Mouse (Mus musculus) forebrain, embryonic 11.5 days (tissue): ENCODE results near the gene 4921507P07Rik. TPM values are rescaled to one million over a fixed set of nuclear protein-coding genes. Genes with fewer than 3 reads are reported as not detected.

Source experiments
- ATAC-seq: fragments of 200-750 bp; cut with Nextera tagmentation; replicated peaks from 2 replicates; pipeline ENCODE4 v1.8.0; 2017; ENCODE audit warnings: moderate TSS enrichment; ENCODE audit not compliant: low FRiP score
- DNase-seq: peaks from one replicate; pipeline ENCODE4 v3.0.0-alpha.2; 2017; ENCODE audit warnings: low spot score
- H3K27ac ChIP-seq: fragments of 300-500 bp; sonication (generic); 2 replicates; pipeline ENCODE4 v1.5.1; 2014; ENCODE audit warnings: low read depth, low read length
- H3K27me3 ChIP-seq: fragments of 300-500 bp; sonication (generic); 2 replicates; pipeline ENCODE4 v1.6.1; 2014; ENCODE audit warnings: mild to moderate bottlenecking, low read length, mixed read lengths; ENCODE audit not compliant: control insufficient read depth, insufficient read depth
- H3K36me3 ChIP-seq: fragments of 300-500 bp; sonication (generic); 2 replicates; pipeline ENCODE4 v1.6.1; 2014; ENCODE audit warnings: mild to moderate bottlenecking, low read length, moderate library complexity, mixed read lengths; ENCODE audit not compliant: control insufficient read depth, insufficient read depth
- H3K4me1 ChIP-seq: fragments of 300-500 bp; sonication (generic); replicated peaks from 2 replicates; pipeline ENCODE4 v1.6.1; 2014; ENCODE audit warnings: low read length, mixed read lengths; ENCODE audit not compliant: control insufficient read depth, insufficient read depth
- H3K4me2 ChIP-seq: fragments of 300-500 bp; sonication (generic); 2 replicates; pipeline ENCODE4 v1.6.1; 2014; ENCODE audit warnings: low read depth, mild to moderate bottlenecking, low read length, moderate library complexity, mixed read lengths; ENCODE audit not compliant: severe bottlenecking
- H3K4me3 ChIP-seq: fragments of 300-500 bp; sonication (generic); 2 replicates; pipeline ENCODE4 v1.5.1; 2014; ENCODE audit warnings: low read depth, low read length
- H3K9ac ChIP-seq: fragments of 300-500 bp; sonication (generic); 2 replicates; pipeline ENCODE4 v1.6.1; 2014; ENCODE audit warnings: low read length
- H3K9me3 ChIP-seq: fragments of 300-500 bp; sonication (generic); 2 replicates; pipeline ENCODE4 v1.6.1; 2016; ENCODE audit warnings: low read length, mixed read lengths; ENCODE audit not compliant: control insufficient read depth
- WGBS: fragments of 180-500 bp; shearing (Covaris S2); extraction: QIAGEN DNeasy Blood & Tissue Kit; methylation state at CpG from one replicate; pipeline ENCODE4 v1.1.7; 2014; 5-methylcytosine and 5-hydroxymethylcytosine counted together
- microRNA-seq: library from miRNA; unstranded; fragments of <30 nt; microRNA quantifications from one replicate; pipeline ENCODE4, GENCODE M21; 2016; ENCODE audit not compliant: insufficient number of aligned reads
- polyA plus RNA-seq: library from polyadenylated mRNA; unstranded; fragments of >200 nt; fragmentation: Nextera tagmentation; extraction: Ambion mirVana; gene quantifications from 2 replicates; pipeline ENCODE4 v1.2.1, GENCODE M21; 2014

4921507P07Rik gene
- polyA plus RNA-seq, 1 experiment from 2014 or later = 0.60 TPM

- H3K4me2 ChIP-seq = no peak overlapping the region
- no peak for DNase-seq
- WGBS = 82% methylated on average over 3 of the region's 3 CpGs
Observed at GRCm38 (mm10) chr6:50531003-50531402, 65.4 kb downstream of the 4921507P07Rik start.

GRCm38 (mm10) chr6:50529194-50529593 lies 67.2 kb downstream of the 4921507P07Rik start:
- Histone ChIP-seq H3K27me3 (no peaks in the 10 kb centered on the region), H3K36me3 (no peaks in the 10 kb centered on the region), H3K9ac (no peak overlapping the region), H3K4me2 (no peak overlapping the region), H3K27ac (no peak overlapping the region), H3K4me1 (no peaks in the 10 kb centered on the region), H3K4me3 (no peak overlapping the region), H3K9me3 (no peaks in the 10 kb centered on the region)
- ATAC-seq = no peak
- DNase-seq = no peak
- 92% methylated on average over 11 of the region's 11 CpGs for WGBS

More at GRCm38 (mm10) chr6:50531003-50531402, 65.4 kb downstream of the 4921507P07Rik start:
- Histone ChIP-seq H3K27me3 (no peaks in the 10 kb centered on the region), H3K9me3 (no peaks in the 10 kb centered on the region), H3K27ac (no peak overlapping the region), H3K36me3 (no peaks in the 10 kb centered on the region), H3K4me1 (no peaks in the 10 kb centered on the region), H3K9ac (no peak overlapping the region), H3K4me3 (no peak overlapping the region)
- ATAC-seq = no peak

GRCm38 (mm10) chr6:50527416-50527815 lies 69.0 kb downstream of the 4921507P07Rik start:
- Histone ChIP-seq H3K9me3 (no peaks in the 10 kb centered on the region), H3K4me2 (no peak overlapping the region), H3K4me3 (no peak overlapping the region), H3K27me3 (no peaks in the 10 kb centered on the region), H3K9ac (no peak overlapping the region), H3K4me1 (no peaks in the 10 kb centered on the region), H3K27ac (no peak overlapping the region), H3K36me3 (no peaks in the 10 kb centered on the region)
- DNase-seq = no peak
- 71% methylated on average over 9 of the region's 9 CpGs for WGBS
- no peak for ATAC-seq

GRCm38 (mm10) chr6:50526597-50527024 lies 69.8 kb downstream of the 4921507P07Rik start:
- no peaks in the 10 kb centered on the region for H3K9me3 ChIP-seq
- ATAC-seq (no peak), DNase-seq (peak; percentile 69)
- no peak overlapping the region for H3K27ac ChIP-seq
- H3K9ac ChIP-seq = no peak overlapping the region
- no peaks in the 10 kb centered on the region for H3K4me1 ChIP-seq
- H3K27me3 ChIP-seq = no peaks in the 10 kb centered on the region
- H3K36me3 ChIP-seq = no peaks in the 10 kb centered on the region
- H3K4me3 ChIP-seq = no peak overlapping the region
- 35% methylated on average over 7 of the region's 7 CpGs for WGBS
- H3K4me2 ChIP-seq = no peak overlapping the region

- Histone ChIP-seq H3K4me1 (no peaks in the 10 kb centered on the region), H3K27ac (no peak overlapping the region), H3K27me3 (no peaks in the 10 kb centered on the region), H3K4me3 (no peak overlapping the region), H3K36me3 (no peaks in the 10 kb centered on the region), H3K9ac (no peak overlapping the region), H3K4me2 (no peak overlapping the region), H3K9me3 (no peaks in the 10 kb centered on the region)
- 67% methylated on average over 8 of the region's 8 CpGs for WGBS
- ATAC-seq (no peak), DNase-seq (no peak)
Observed at GRCm38 (mm10) chr6:50525846-50526245, 70.6 kb downstream of the 4921507P07Rik start.

- Histone ChIP-seq H3K4me3 (no peak overlapping the region), H3K9me3 (no peaks in the 10 kb centered on the region), H3K36me3 (no peaks in the 10 kb centered on the region), H3K27ac (no peak overlapping the region), H3K4me2 (no peak overlapping the region), H3K4me1 (no peaks in the 10 kb centered on the region), H3K9ac (no peak overlapping the region), H3K27me3 (no peaks in the 10 kb centered on the region)
- ATAC-seq = no peak
- no peak for DNase-seq
- WGBS = 89% methylated on average over 10 of the region's 10 CpGs
Observed at GRCm38 (mm10) chr6:50524261-50524896, 72.1 kb downstream of the 4921507P07Rik start.

Small RNA genes within 50 kb of the gene (microRNA-seq; reads per million reads assigned to microRNA genes)
- not detected for gene Mir6371

Other genes starting within 250 kb of the 4921507P07Rik start
- gene Osbpl3, start 140.4 kb downstream of the 4921507P07Rik start, polyA plus RNA-seq = 7.8 and 8.7 TPM in 2 replicates
- 63.2 and 70.0 TPM in 2 replicates for gene Cycs, start 30.1 kb downstream of the 4921507P07Rik start, polyA plus RNA-seq
- not detected in 2 replicates for gene Npvf, start 57.8 kb upstream of the 4921507P07Rik start, polyA plus RNA-seq